Mouse (Mus musculus): Measurements from ENCODE around the gene En1. TPM values are rescaled to one million over a fixed set of nuclear protein-coding genes. Genes with fewer than 3 reads are reported as not detected.

En1 gene
- polyA plus RNA-seq (2012; rRNA removed) = not detected in 2 replicates

GRCm38 (mm10) chr1:120602031-120602730 is at the start of gene En1:
En1 (plus strand) TSS chr1:120602418.

Other genes starting within 250 kb of the En1 start
- gene Marco, start 97.4 kb upstream of the En1 start, polyA plus RNA-seq (2012; rRNA removed) = 0.03 TPM in 1 of 2 replicates, not detected in the other